Mouse (Mus musculus) stomach, embryonic 15.5 days (tissue): ENCODE measurements at regions not wholly inside any gene's neighbourhood (a gene's known extent, or its start where the extent isn't known, plus 50 kb on each side); places are given as distances from the start of the nearest gene placed in this dataset.
A peak's percentile ranks its signal among the peaks of the same experiment; 100 is the strongest.

Experiments
- ATAC-seq: fragments of 200-750 bp; cut with Nextera tagmentation; 2 replicates; pipeline ENCODE4 v1.8.0; 2017; ENCODE audit warnings: low read depth, moderate number of reproducible peaks, moderate TSS enrichment; ENCODE audit not compliant: insufficient read depth, low FRiP score
- H3K27ac ChIP-seq: fragments of 300-500 bp; sonication (generic); 2 replicates; pipeline ENCODE4 v1.5.1; 2015; ENCODE audit warnings: mild to moderate bottlenecking, inconsistent platforms
- H3K27me3 ChIP-seq: fragments of 300-500 bp; sonication (generic); replicated peaks from 2 replicates; pipeline ENCODE4 v1.6.1; 2015; ENCODE audit warnings: inconsistent platforms
- H3K36me3 ChIP-seq: fragments of 300-500 bp; sonication (generic); 2 replicates; pipeline ENCODE4 v1.6.1; 2015; ENCODE audit warnings: inconsistent platforms
- H3K4me1 ChIP-seq: fragments of 300-500 bp; sonication (generic); 2 replicates; pipeline ENCODE4 v1.6.1; 2015; ENCODE audit warnings: inconsistent platforms
- H3K4me2 ChIP-seq: fragments of 300-500 bp; sonication (generic); 2 replicates; pipeline ENCODE4 v1.6.1; 2015; ENCODE audit warnings: mild to moderate bottlenecking, inconsistent platforms
- H3K4me3 ChIP-seq: fragments of 300-500 bp; sonication (generic); replicated peaks from 2 replicates; pipeline ENCODE4 v1.5.1; 2015; ENCODE audit warnings: inconsistent platforms
- H3K9ac ChIP-seq: fragments of 300-500 bp; sonication (generic); 2 replicates; pipeline ENCODE4 v1.6.1; 2015; ENCODE audit warnings: inconsistent platforms
- H3K9me3 ChIP-seq: fragments of 300-500 bp; sonication (generic); 2 replicates; pipeline ENCODE4 v1.6.1; 2016; ENCODE audit warnings: inconsistent platforms
- WGBS: fragments of 180-500 bp; shearing (Covaris S2); methylation state at CpG from one replicate; pipeline ENCODE4 v1.1.7; 2015; 5-methylcytosine and 5-hydroxymethylcytosine counted together

GRCm38 (mm10) chr19:44626261-44626660 lies 63.6 kb downstream of the Hif1an start:
- H3K4me1 ChIP-seq = no peaks in the 10 kb centered on the region
- no peaks in the 10 kb centered on the region for H3K9me3 ChIP-seq
- 0 out of 2 replicates have a peak, but pooled peaks cover 4% of the 10 kb centered on the region for H3K27me3 ChIP-seq
- ATAC-seq = no peak
- no peak overlapping the region for H3K27ac ChIP-seq
- H3K36me3 ChIP-seq = no peaks in the 10 kb centered on the region
- no peak overlapping the region for H3K4me3 ChIP-seq
- no peak overlapping the region for H3K9ac ChIP-seq
- WGBS = 68% methylated on average over 5 of the region's 5 CpGs
- H3K4me2 ChIP-seq = no peak overlapping the region

- Histone ChIP-seq H3K4me3 (no peak overlapping the region), H3K27me3 (0 out of 2 replicates have a peak, but pooled peaks cover 9% of the 10 kb centered on the region), H3K36me3 (no peaks in the 10 kb centered on the region), H3K9me3 (no peaks in the 10 kb centered on the region), H3K4me1 (no peaks in the 10 kb centered on the region), H3K4me2 (no peak overlapping the region), H3K27ac (no peak overlapping the region), H3K9ac (no peak overlapping the region)
- ATAC-seq = no peak
- WGBS = 65% methylated on average over 7 of the region's 7 CpGs
These were observed 67.1 kb downstream of the Hif1an start for GRCm38 (mm10) chr19:44629705-44630104.

GRCm38 (mm10) chr19:44631356-44632007 lies 68.8 kb downstream of the Hif1an start:
- Histone ChIP-seq H3K4me3 (no peak overlapping the region), H3K27me3 (0 out of 2 replicates have a peak, but pooled peaks cover 7% of the 10 kb centered on the region), H3K4me2 (no peak overlapping the region), H3K9ac (no peak overlapping the region), H3K9me3 (no peaks in the 10 kb centered on the region), H3K4me1 (no peaks in the 10 kb centered on the region), H3K27ac (no peak overlapping the region), H3K36me3 (no peaks in the 10 kb centered on the region)
- 78% methylated on average over 19 of the region's 19 CpGs for WGBS
- no peak for ATAC-seq

- H3K9me3 ChIP-seq = no peaks in the 10 kb centered on the region
- H3K9ac ChIP-seq = no peak overlapping the region
- WGBS = 46% methylated on average over 9 of the region's 9 CpGs
- no peak for ATAC-seq
- no peak overlapping the region for H3K4me3 ChIP-seq
- 0 out of 2 replicates have a peak, but pooled peaks cover 4% of the 10 kb centered on the region for H3K4me1 ChIP-seq
- peaks cover 36% of the 10 kb centered on the region for H3K27me3 ChIP-seq
- no peak overlapping the region for H3K27ac ChIP-seq
- H3K4me2 ChIP-seq = no peak overlapping the region
- no peaks in the 10 kb centered on the region for H3K36me3 ChIP-seq
These were observed 74.6 kb downstream of the Hif1an start for GRCm38 (mm10) chr19:44637145-44637719.

GRCm38 (mm10) chr19:44640021-44640420 lies 77.4 kb downstream of the Hif1an start:
- Histone ChIP-seq H3K4me3 (peak overlapping the region; percentile 1; the same call in 1 of the 2 replicates), H3K9ac (no peak overlapping the region), H3K36me3 (no peaks in the 10 kb centered on the region), H3K4me2 (peak overlapping the region; percentile 36), H3K4me1 (0 out of 2 replicates have a peak, but pooled peaks cover 4% of the 10 kb centered on the region), H3K27ac (no peak overlapping the region), H3K27me3 (peaks cover 54% of the 10 kb centered on the region), H3K9me3 (no peaks in the 10 kb centered on the region)
- no peak for ATAC-seq
- whole genome bisulfite sequencing = under 1% methylated on average over 26 of the region's 26 CpGs

GRCm38 (mm10) chr19:44640551-44640950 lies 77.9 kb downstream of the Hif1an start:
- H3K4me1 ChIP-seq = 0 out of 2 replicates have a peak, but pooled peaks cover 4% of the 10 kb centered on the region
- WGBS = 0% methylated on average over 1 of the region's 1 CpGs
- H3K36me3 ChIP-seq = no peaks in the 10 kb centered on the region
- H3K4me3 ChIP-seq = no peak overlapping the region
- peak overlapping the region; percentile 36; the same call in 1 of the 2 replicates for H3K4me2 ChIP-seq
- peaks cover 54% of the 10 kb centered on the region for H3K27me3 ChIP-seq
- ATAC-seq = no peak
- no peak overlapping the region for H3K9ac ChIP-seq
- H3K9me3 ChIP-seq = no peaks in the 10 kb centered on the region
- H3K27ac ChIP-seq = no peak overlapping the region

- Histone ChIP-seq H3K4me1 (0 out of 2 replicates have a peak, but pooled peaks cover 4% of the 10 kb centered on the region), H3K36me3 (no peaks in the 10 kb centered on the region), H3K27me3 (peaks cover 59% of the 10 kb centered on the region), H3K9ac (no peak overlapping the region), H3K9me3 (no peaks in the 10 kb centered on the region), H3K4me2 (no peak overlapping the region), H3K4me3 (no peak overlapping the region), H3K27ac (no peak overlapping the region)
- WGBS = 34% methylated on average over 3 of the region's 4 CpGs
- no peak for ATAC-seq
These were observed 79.6 kb downstream of the Hif1an start for GRCm38 (mm10) chr19:44642294-44642693.

- Histone ChIP-seq H3K4me3 (no peak overlapping the region), H3K4me1 (0 out of 2 replicates have a peak, but pooled peaks cover 4% of the 10 kb centered on the region), H3K36me3 (no peaks in the 10 kb centered on the region), H3K9ac (no peak overlapping the region), H3K27ac (no peak overlapping the region), H3K4me2 (no peak overlapping the region), H3K9me3 (no peaks in the 10 kb centered on the region), H3K27me3 (peaks cover 54% of the 10 kb centered on the region)
- ATAC-seq = no peak
- WGBS = 38% methylated on average over 3 of the region's 3 CpGs
These were observed 81.7 kb downstream of the Hif1an start for GRCm38 (mm10) chr19:44644376-44644775.

GRCm38 (mm10) chr19:44644929-44645328 lies 82.3 kb downstream of the Hif1an start:
- WGBS = 26% methylated on average over 4 of the region's 4 CpGs
- Histone ChIP-seq H3K4me3 (no peak overlapping the region), H3K9ac (no peak overlapping the region), H3K36me3 (no peaks in the 10 kb centered on the region), H3K27me3 (peaks cover 54% of the 10 kb centered on the region), H3K9me3 (no peaks in the 10 kb centered on the region), H3K4me1 (0 out of 2 replicates have a peak, but pooled peaks cover 2% of the 10 kb centered on the region), H3K27ac (no peak overlapping the region), H3K4me2 (no peak overlapping the region)
- ATAC-seq = no peak

GRCm38 (mm10) chr19:44646548-44646947 lies 83.9 kb downstream of the Hif1an start:
- no peak overlapping the region for H3K4me3 ChIP-seq
- no peak for ATAC-seq
- H3K27me3 ChIP-seq = peaks cover 53% of the 10 kb centered on the region
- H3K4me1 ChIP-seq = no peaks in the 10 kb centered on the region
- no peaks in the 10 kb centered on the region for H3K9me3 ChIP-seq
- H3K9ac ChIP-seq = no peak overlapping the region
- WGBS = 71% methylated on average over 9 of the region's 9 CpGs
- no peak overlapping the region for H3K27ac ChIP-seq
- no peak overlapping the region for H3K4me2 ChIP-seq
- no peaks in the 10 kb centered on the region for H3K36me3 ChIP-seq

GRCm38 (mm10) chr19:44649206-44649605 lies 86.6 kb downstream of the Hif1an start:
- no peak overlapping the region for H3K27ac ChIP-seq
- H3K4me3 ChIP-seq = no peak overlapping the region
- peaks cover 45% of the 10 kb centered on the region for H3K27me3 ChIP-seq
- no peaks in the 10 kb centered on the region for H3K4me1 ChIP-seq
- ATAC-seq = no peak
- no peak overlapping the region for H3K4me2 ChIP-seq
- no peak overlapping the region for H3K9ac ChIP-seq
- H3K9me3 ChIP-seq = no peaks in the 10 kb centered on the region
- 67% methylated on average over 7 of the region's 7 CpGs for WGBS
- H3K36me3 ChIP-seq = no peaks in the 10 kb centered on the region

GRCm38 (mm10) chr19:44650841-44651240 lies 88.2 kb downstream of the Hif1an start:
- Histone ChIP-seq H3K36me3 (no peaks in the 10 kb centered on the region), H3K4me1 (no peaks in the 10 kb centered on the region), H3K9me3 (no peaks in the 10 kb centered on the region), H3K27ac (no peak overlapping the region), H3K27me3 (peaks cover 47% of the 10 kb centered on the region), H3K4me2 (no peak overlapping the region), H3K9ac (no peak overlapping the region), H3K4me3 (no peak overlapping the region)
- no peak for ATAC-seq
- 17% methylated on average over 2 of the region's 2 CpGs for WGBS
